In the genomic region with DNA sequence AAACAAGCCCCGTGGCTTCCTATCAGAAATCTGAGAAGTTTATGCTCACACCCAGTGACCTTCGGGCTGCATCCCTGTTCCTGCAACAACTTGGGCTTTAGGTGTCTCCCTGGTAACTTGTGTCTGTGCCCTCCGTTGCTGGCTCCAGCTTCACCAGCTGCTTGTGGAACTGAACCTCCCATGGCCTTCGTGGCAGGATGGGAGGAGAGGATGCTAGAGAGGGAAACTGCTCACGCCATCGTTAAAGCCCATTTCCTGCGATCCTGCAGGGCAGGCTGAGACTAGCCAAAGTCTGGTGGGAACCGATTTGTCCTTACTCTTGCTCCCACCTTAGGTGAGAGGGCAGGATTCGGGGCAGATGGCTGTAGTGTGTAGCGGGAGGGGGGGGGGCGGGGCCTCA, we compare ENCODE assay signal across 27 mouse cellular contexts. TPM values are rescaled to one million over a fixed set of nuclear protein-coding genes. Genes with fewer than 3 reads are reported as not detected.
"Had no signal": no experiment of that assay in that cellular context is flagged by ENCODE, and none has a peak within 500 bp of the region (broad histone marks: within the 10 kb centered on the region; RNA-seq: fewer than 3 reads in every experiment).

No protein-coding gene starts in this region.

- H3K9ac ChIP-seq: heart, embryonic 13.5 days; heart, embryonic 15.5 days; hindbrain, embryonic 12.5 days; hindbrain, embryonic 14.5 days; intestine, embryonic 15.5 days; limb, embryonic 13.5 days; limb, embryonic 15.5 days; liver, embryonic 12.5 days; liver, embryonic 14.5 days had no signal

- H3K27me3 ChIP-seq: intestine, embryonic 15.5 days had no signal

- H3K4me3 ChIP-seq: gastrocnemius, adult 2 months; heart, adult 2 months; heart, embryonic 13.5 days; heart, embryonic 15.5 days; hindbrain, embryonic 10.5 days; hindbrain, embryonic 12.5 days; intestine, embryonic 15.5 days; layer of hippocampus, adult 2 months; left cerebral cortex, adult 2 months; limb, embryonic 13.5 days; limb, embryonic 15.5 days; liver, embryonic 12.5 days had no signal

- DNase-seq: gastrocnemius, adult 2 months; gastrocnemius, postnatal 10 days; gastrocnemius, postnatal 25 days; heart, adult 2 months; heart, postnatal 4 days; kidney, adult 18-20 months; kidney, adult 8-10 months; kidney, postnatal 10 days; kidney, postnatal 25 days; kidney, postnatal 4 days had no signal

- H3K4me2 ChIP-seq: heart, embryonic 11.5 days; heart, embryonic 13.5 days; heart, embryonic 15.5 days; hindbrain, embryonic 12.5 days; hindbrain, embryonic 14.5 days; intestine, embryonic 15.5 days; limb, embryonic 13.5 days; limb, embryonic 15.5 days; liver, embryonic 12.5 days had no signal

- H3K27ac ChIP-seq: gastrocnemius, adult 2 months; heart, adult 2 months; heart, embryonic 13.5 days; heart, embryonic 15.5 days; hindbrain, embryonic 10.5 days; hindbrain, embryonic 12.5 days; hindbrain, embryonic 14.5 days; intestine, embryonic 15.5 days; layer of hippocampus, adult 2 months; left cerebral cortex, adult 2 months; limb, embryonic 13.5 days; limb, embryonic 15.5 days; liver, embryonic 12.5 days; liver, embryonic 14.5 days had no signal

- H3K36me3 ChIP-seq: heart, embryonic 15.5 days; hindbrain, embryonic 12.5 days; intestine, embryonic 15.5 days; limb, embryonic 15.5 days; liver, embryonic 12.5 days had no signal

- ATAC-seq: hindbrain, embryonic 16.5 days; inflammation-experienced regulatory T-cells, adult 6 months; intestine, embryonic 15.5 days; intestine, postnatal 0 days; liver, embryonic 12.5 days had no signal

- H3K9me3 ChIP-seq: heart, embryonic 15.5 days; hindbrain, embryonic 10.5 days; intestine, embryonic 15.5 days; limb, embryonic 13.5 days; limb, embryonic 15.5 days; liver, embryonic 12.5 days had no signal

RNA-seq across cellular contexts. Expression of gene Nxnl2, which starts 4.1 kb away (rescaled TPM):
- total RNA-seq: gastrocnemius, postnatal 25 days; granulocyte monocyte progenitor cell, adult 5-6 weeks had no signal
